Mouse (Mus musculus): ENCODE measurements around the gene Atp2a2. TPM values are rescaled to one million over a fixed set of nuclear protein-coding genes. Genes with fewer than 3 reads are reported as not detected.
A peak's percentile ranks its signal among the peaks of the same experiment; 100 is the strongest.

The Atp2a2 gene
- polyA plus RNA-seq, 1 experiment from 2014 or later, result 26.1 TPM

DNA sequence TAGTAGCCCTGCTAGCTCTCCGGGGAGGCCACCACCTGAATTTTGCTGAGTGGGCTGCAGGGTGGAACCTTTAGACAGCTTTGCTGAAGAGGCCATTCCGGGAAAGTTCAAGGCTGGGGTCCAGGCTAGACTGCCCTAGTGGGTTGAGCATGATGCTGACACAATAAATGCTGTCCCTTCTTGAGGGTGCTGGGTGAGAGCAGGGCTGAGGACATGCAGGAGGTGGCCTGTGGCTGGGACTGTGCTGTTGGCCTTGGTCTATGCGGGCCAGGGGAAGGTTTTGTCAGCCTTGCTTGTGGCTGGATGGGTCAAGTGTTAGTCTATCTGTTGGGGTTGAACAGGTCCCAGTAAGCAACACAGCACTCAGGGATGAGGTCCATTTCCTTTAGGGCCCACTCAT is 47.1 kb downstream of the Atp2a2 start:
- Histone ChIP-seq H3K36me3 (ENCODE audit: control insufficient read depth, insufficient read depth) (peaks cover 72% of the 10 kb centered on the region), H3K27ac (ENCODE audit: low read depth, low read length) (peak overlapping the region; percentile 54; the same call in 1 of the 2 replicates), H3K4me3 (ENCODE audit: low read depth, low read length) (no peak overlapping the region), H3K27me3 (replicated peaks; ENCODE audit: control insufficient read depth, insufficient read depth, low read length) (no peaks in the 10 kb centered on the region), H3K4me1 (replicated peaks; ENCODE audit: control insufficient read depth, insufficient read depth, low read length) (no peaks in the 10 kb centered on the region), H3K9me3 (ENCODE audit: control insufficient read depth) (no peaks in the 10 kb centered on the region), H3K9ac (ENCODE audit: low read depth, low read length) (no peak overlapping the region), H3K4me2 (replicated peaks; ENCODE audit: low read depth) (no peak overlapping the region)
- TF ChIP-seq CTCF (IDR thresholded peaks at IDR 0.05; ENCODE audit: low read depth), result no peak
- WGBS, result 84% methylated on average over 3 of the region's 3 CpGs
- no peak for ATAC-seq

DNA sequence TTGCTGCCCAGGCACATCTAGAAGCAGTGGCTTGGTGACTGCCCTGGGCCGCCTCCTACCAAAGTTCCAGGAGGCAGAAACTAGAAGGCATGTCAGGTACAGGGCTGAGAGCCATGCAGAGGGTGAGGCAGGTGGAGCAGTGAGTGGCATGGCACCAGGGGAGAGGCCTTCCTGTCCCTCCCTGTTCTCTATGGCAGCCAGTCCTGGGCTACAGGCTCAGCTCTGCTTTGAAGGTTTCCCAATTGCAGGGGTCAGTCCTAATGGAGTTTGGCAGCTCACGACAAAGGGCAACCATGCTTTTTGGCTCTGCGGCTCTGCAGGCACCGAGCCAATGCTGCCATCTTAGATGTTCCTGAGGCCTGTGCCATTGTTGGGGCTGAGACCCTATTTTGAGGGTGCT is 47.6 kb downstream of the Atp2a2 start:
- no peak overlapping the region for H3K4me2 ChIP-seq (replicated peaks; ENCODE audit: low read depth)
- H3K4me3 ChIP-seq (ENCODE audit: low read depth, low read length), result no peak overlapping the region
- H3K27ac ChIP-seq (ENCODE audit: low read depth, low read length), result peak overlapping the region; percentile 1; the same call in 1 of the 2 replicates
- peaks cover 67% of the 10 kb centered on the region for H3K36me3 ChIP-seq (ENCODE audit: control insufficient read depth, insufficient read depth)
- no peaks in the 10 kb centered on the region for H3K27me3 ChIP-seq (replicated peaks; ENCODE audit: control insufficient read depth, insufficient read depth, low read length)
- H3K4me1 ChIP-seq (replicated peaks; ENCODE audit: control insufficient read depth, insufficient read depth, low read length), result no peaks in the 10 kb centered on the region
- WGBS, result 90% methylated on average over 4 of the region's 4 CpGs
- TF ChIP-seq CTCF (IDR thresholded peaks at IDR 0.05; ENCODE audit: low read depth), result no peak
- no peak for ATAC-seq
- no peaks in the 10 kb centered on the region for H3K9me3 ChIP-seq (ENCODE audit: control insufficient read depth)
- no peak overlapping the region for H3K9ac ChIP-seq (ENCODE audit: low read depth, low read length)

DNA sequence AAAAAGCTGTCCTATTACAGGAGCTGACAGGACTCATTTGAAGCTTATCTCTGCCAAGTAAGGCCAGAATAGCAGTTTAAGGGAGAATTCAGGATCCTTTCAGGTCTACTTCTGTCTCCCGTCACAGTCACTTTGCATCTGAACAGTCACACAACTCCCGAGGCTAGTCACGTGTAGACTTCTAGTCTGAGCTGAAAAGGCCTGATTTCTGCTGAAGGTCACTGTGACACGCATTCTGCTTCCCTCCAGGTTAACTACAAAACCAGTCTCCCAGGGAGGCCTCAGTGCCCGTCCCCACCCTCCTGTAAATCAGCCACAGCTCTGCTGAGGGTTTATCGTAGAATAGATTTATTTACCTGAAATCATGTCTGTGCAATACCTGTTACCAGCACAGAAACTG is 48.8 kb downstream of the Atp2a2 start:
- TF ChIP-seq CTCF (IDR thresholded peaks at IDR 0.05; ENCODE audit: low read depth), result no peak
- no peaks in the 10 kb centered on the region for H3K9me3 ChIP-seq (ENCODE audit: control insufficient read depth)
- H3K27ac ChIP-seq (ENCODE audit: low read depth, low read length), result no peak overlapping the region
- peaks cover 55% of the 10 kb centered on the region for H3K36me3 ChIP-seq (ENCODE audit: control insufficient read depth, insufficient read depth)
- no peaks in the 10 kb centered on the region for H3K4me1 ChIP-seq (replicated peaks; ENCODE audit: control insufficient read depth, insufficient read depth, low read length)
- no peak overlapping the region for H3K4me2 ChIP-seq (replicated peaks; ENCODE audit: low read depth)
- no peaks in the 10 kb centered on the region for H3K27me3 ChIP-seq (replicated peaks; ENCODE audit: control insufficient read depth, insufficient read depth, low read length)
- no peak for ATAC-seq
- H3K4me3 ChIP-seq (ENCODE audit: low read depth, low read length), result no peak overlapping the region
- no peak overlapping the region for H3K9ac ChIP-seq (ENCODE audit: low read depth, low read length)
- 68% methylated on average over 6 of the region's 6 CpGs for WGBS

DNA sequence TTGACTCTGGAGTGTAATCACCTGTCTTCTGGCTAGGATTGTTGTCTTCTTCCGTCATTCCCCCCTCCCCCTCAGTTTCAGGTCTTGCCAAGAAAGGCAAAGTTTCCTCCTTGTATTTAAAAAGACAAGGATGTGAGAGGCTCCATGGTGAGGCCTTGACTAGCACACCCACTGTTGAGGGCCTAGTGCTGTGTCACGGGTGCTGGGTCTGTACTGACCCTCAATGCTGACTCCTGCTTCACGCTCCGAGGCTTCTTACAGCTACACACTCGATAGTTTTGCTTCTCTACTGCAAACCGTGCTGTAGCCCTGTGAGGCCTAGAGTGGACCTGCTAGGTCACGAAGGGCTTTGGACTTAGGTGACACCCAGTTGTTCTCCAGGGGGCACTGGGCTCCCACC is 49.8 kb downstream of the Atp2a2 start:
- H3K4me3 ChIP-seq (ENCODE audit: low read depth, low read length), result no peak overlapping the region
- no peak overlapping the region for H3K9ac ChIP-seq (ENCODE audit: low read depth, low read length)
- H3K36me3 ChIP-seq (ENCODE audit: control insufficient read depth, insufficient read depth), result peaks cover 45% of the 10 kb centered on the region
- no peaks in the 10 kb centered on the region for H3K4me1 ChIP-seq (replicated peaks; ENCODE audit: control insufficient read depth, insufficient read depth, low read length)
- H3K9me3 ChIP-seq (ENCODE audit: control insufficient read depth), result no peaks in the 10 kb centered on the region
- no peak overlapping the region for H3K4me2 ChIP-seq (replicated peaks; ENCODE audit: low read depth)
- 70% methylated on average over 7 of the region's 7 CpGs for WGBS
- H3K27ac ChIP-seq (ENCODE audit: low read depth, low read length), result no peak overlapping the region
- no peaks in the 10 kb centered on the region for H3K27me3 ChIP-seq (replicated peaks; ENCODE audit: control insufficient read depth, insufficient read depth, low read length)
- no peak for ATAC-seq
- TF ChIP-seq CTCF (IDR thresholded peaks at IDR 0.05; ENCODE audit: low read depth), result no peak

DNA sequence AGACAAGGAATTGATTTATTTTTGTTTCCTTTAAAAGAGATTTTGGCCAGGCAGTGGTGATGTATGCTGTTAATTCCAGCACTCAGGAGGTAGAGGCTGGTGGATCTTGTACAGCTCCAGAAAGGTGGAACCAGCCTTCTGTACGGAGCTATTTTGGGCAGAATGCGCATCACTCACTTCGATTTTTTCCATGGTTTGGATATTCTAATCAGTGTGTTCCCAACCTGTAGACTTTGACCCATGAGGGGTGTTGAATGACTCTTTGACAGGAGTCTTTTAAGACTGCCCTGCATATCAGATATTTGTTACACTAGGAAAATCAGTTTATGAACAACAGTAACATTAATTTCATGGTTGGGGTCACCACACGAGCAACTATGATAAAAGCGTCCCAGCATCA is 50.7 kb downstream of the Atp2a2 start:
- no peaks in the 10 kb centered on the region for H3K9me3 ChIP-seq (ENCODE audit: control insufficient read depth)
- no peak overlapping the region for H3K27ac ChIP-seq (ENCODE audit: low read depth, low read length)
- no peak overlapping the region for H3K9ac ChIP-seq (ENCODE audit: low read depth, low read length)
- TF ChIP-seq CTCF (IDR thresholded peaks at IDR 0.05; ENCODE audit: low read depth), result no peak
- peaks cover 42% of the 10 kb centered on the region for H3K36me3 ChIP-seq (ENCODE audit: control insufficient read depth, insufficient read depth)
- H3K4me1 ChIP-seq (replicated peaks; ENCODE audit: control insufficient read depth, insufficient read depth, low read length), result no peaks in the 10 kb centered on the region
- H3K27me3 ChIP-seq (replicated peaks; ENCODE audit: control insufficient read depth, insufficient read depth, low read length), result no peaks in the 10 kb centered on the region
- H3K4me2 ChIP-seq (replicated peaks; ENCODE audit: low read depth), result no peak overlapping the region
- ATAC-seq, result no peak
- H3K4me3 ChIP-seq (ENCODE audit: low read depth, low read length), result no peak overlapping the region
- WGBS, result 77% methylated on average over 5 of the region's 5 CpGs

DNA sequence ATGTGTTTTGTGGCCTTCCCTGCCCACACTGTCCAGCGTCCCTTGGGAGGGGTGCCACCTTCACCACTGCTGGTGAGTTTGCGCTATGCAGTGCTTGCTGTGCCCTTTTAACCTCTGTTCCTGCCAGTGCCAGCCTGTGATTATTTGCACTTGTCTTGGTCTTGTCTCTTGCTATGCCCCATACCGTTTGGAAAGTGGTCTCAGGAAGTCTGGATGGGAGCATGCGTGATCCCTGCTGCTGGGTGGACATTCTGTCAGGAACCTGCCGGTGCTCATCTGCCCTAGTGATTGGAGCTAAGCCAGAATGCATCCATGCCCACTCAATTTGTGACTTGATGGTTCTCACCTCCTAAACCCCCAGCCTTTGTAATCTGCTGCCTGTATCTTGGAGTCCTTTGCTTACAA is 51.1 kb downstream of the Atp2a2 start:
- H3K36me3 ChIP-seq (ENCODE audit: control insufficient read depth, insufficient read depth), result peaks cover 44% of the 10 kb centered on the region
- H3K27ac ChIP-seq (ENCODE audit: low read depth, low read length), result no peak overlapping the region
- no peaks in the 10 kb centered on the region for H3K9me3 ChIP-seq (ENCODE audit: control insufficient read depth)
- no peak for TF ChIP-seq CTCF (IDR thresholded peaks at IDR 0.05; ENCODE audit: low read depth)
- no peaks in the 10 kb centered on the region for H3K4me1 ChIP-seq (replicated peaks; ENCODE audit: control insufficient read depth, insufficient read depth, low read length)
- ATAC-seq, result no peak
- no peak overlapping the region for H3K4me3 ChIP-seq (ENCODE audit: low read depth, low read length)
- no peak overlapping the region for H3K9ac ChIP-seq (ENCODE audit: low read depth, low read length)
- no peak overlapping the region for H3K4me2 ChIP-seq (replicated peaks; ENCODE audit: low read depth)
- 60% methylated on average over 5 of the region's 5 CpGs for WGBS
- H3K27me3 ChIP-seq (replicated peaks; ENCODE audit: control insufficient read depth, insufficient read depth, low read length), result no peaks in the 10 kb centered on the region

DNA sequence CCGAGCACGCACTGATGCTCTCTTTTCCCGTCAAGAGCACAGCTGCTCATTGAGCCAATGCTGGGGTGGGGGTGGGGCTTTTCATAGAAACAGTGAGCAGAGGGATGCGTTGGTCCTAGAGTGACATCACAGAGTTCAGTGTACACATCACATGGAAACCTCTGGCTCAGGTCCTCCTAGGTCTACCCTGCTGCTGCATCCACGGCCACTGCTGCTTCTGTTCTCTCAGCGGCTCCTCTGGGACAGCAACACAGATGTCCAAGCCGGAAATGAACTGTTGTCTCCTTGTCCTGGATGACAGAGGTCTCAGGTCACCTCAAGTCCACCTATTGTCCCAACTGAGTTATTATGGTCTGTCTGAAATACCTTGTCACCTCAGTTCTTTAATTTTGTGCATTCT is 52.1 kb downstream of the Atp2a2 start:
- Histone ChIP-seq H3K4me3 (ENCODE audit: low read depth, low read length) (no peak overlapping the region), H3K4me2 (replicated peaks; ENCODE audit: low read depth) (no peak overlapping the region), H3K27me3 (replicated peaks; ENCODE audit: control insufficient read depth, insufficient read depth, low read length) (no peaks in the 10 kb centered on the region), H3K9ac (ENCODE audit: low read depth, low read length) (no peak overlapping the region), H3K36me3 (ENCODE audit: control insufficient read depth, insufficient read depth) (peaks cover 45% of the 10 kb centered on the region), H3K27ac (ENCODE audit: low read depth, low read length) (no peak overlapping the region), H3K4me1 (replicated peaks; ENCODE audit: control insufficient read depth, insufficient read depth, low read length) (no peaks in the 10 kb centered on the region), H3K9me3 (ENCODE audit: control insufficient read depth) (no peaks in the 10 kb centered on the region)
- ATAC-seq, result no peak
- TF ChIP-seq CTCF (IDR thresholded peaks at IDR 0.05; ENCODE audit: low read depth), result no peak
- 70% methylated on average over 7 of the region's 7 CpGs for WGBS
